Mouse (Mus musculus): ENCODE results near the gene Dusp7.

DNA sequence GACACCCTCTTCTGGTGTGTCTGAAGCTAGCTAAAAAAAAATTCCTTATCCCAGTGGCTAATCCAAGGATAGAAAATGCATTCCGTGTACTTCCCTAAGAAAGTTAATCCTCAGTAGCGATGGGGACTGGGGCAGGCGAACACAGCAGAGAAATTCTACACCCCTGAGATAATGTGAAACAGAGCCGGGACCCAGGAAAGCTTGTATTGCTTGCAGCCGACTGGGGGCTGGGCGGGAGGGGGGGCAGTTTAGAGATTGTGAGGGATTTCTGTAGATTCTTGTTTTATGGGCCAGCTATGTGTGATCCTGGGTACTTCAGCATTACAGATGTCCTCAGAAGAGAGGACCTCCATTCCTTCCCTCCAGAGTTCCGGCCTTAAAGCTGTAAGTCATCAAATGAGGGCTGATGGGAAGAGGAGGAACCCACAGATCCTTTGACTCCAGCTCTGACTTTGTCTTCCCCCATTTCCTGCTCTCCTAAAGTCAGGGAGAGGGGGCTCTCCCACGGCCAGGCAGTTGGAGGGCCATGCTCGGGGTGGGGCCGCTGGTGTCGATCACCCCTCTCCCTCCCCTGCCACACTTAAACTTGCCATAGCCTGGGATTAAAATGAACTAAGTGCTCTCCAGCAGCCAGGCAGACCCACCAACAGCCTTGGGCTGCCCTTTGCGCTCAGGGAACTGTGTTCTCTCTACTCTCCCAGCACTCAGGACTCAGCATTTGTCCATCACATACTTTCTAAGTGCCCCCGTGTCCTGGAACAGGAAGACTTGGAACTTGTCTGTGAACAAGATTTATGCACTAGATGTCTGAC lies 27.7 kb upstream of the Dusp7 start:
- TF ChIP-seq MYOG (IDR thresholded peaks at IDR 0.05; ENCODE audit: control insufficient read depth in 1 of 3, insufficient read depth in 1 of 3, insufficient read length in 2 of 3, low read depth in 2 of 3) (no peak), POLR2A (IDR thresholded peaks at IDR 0.05; ENCODE audit: insufficient read length, low read depth) (no peak), MAX (IDR thresholded peaks at IDR 0.05; ENCODE audit: low read depth) (no peak), E2F4 (IDR thresholded peaks at IDR 0.05; ENCODE audit: insufficient read depth) (no peak), TCF12 (IDR thresholded peaks at IDR 0.05; ENCODE audit: insufficient read depth, poor library complexity, severe bottlenecking) (no peak), POLR2AphosphoS2 (IDR thresholded peaks at IDR 0.05; ENCODE audit: insufficient read length, low read depth) (no peak), CEBPB (IDR thresholded peaks at IDR 0.05; ENCODE audit: insufficient read depth, poor library complexity, severe bottlenecking) (no peak), MYOD1 (IDR thresholded peaks at IDR 0.05; ENCODE audit: control insufficient read depth in 1 of 3, insufficient read length in 2 of 3, low read depth in 2 of 3) (no peak), REST (IDR thresholded peaks at IDR 0.05; ENCODE audit: insufficient read depth, insufficient read length) (no peak), SRF (IDR thresholded peaks at IDR 0.05; ENCODE audit: control insufficient read depth, insufficient read length, low read depth) (no peak), USF1 (IDR thresholded peaks at IDR 0.05; ENCODE audit: low read depth) (no peak), TCF3 (IDR thresholded peaks at IDR 0.05; ENCODE audit: insufficient read length, low read depth) (no peak)

Data from myocyte (in vitro differentiated cells).